Mouse (Mus musculus) stomach, embryonic 16.5 days (tissue): ENCODE measurements at regions not wholly inside any gene's neighbourhood (a gene's known extent, or its start where the extent isn't known, plus 50 kb on each side); places are given as distances from the start of the nearest gene placed in this dataset.
"Not testable (repeated sequence)": the region's sequence is repeated elsewhere in the genome, so short reads cannot be mapped to it uniquely, and the experiment has no call there.

Source experiments
- ATAC-seq: fragments of 200-750 bp; cut with Nextera tagmentation; 2 replicates; pipeline ENCODE4 v1.8.0; 2017; ENCODE audit warnings: moderate number of reproducible peaks, moderate TSS enrichment; ENCODE audit not compliant: insufficient read depth, low FRiP score
- H3K27ac ChIP-seq: fragments of 300-500 bp; sonication (generic); 2 replicates; pipeline ENCODE4 v1.5.1; 2014; ENCODE audit warnings: low read length
- H3K27me3 ChIP-seq: fragments of 300-500 bp; sonication (generic); 2 replicates; pipeline ENCODE4 v1.6.1; 2014; ENCODE audit warnings: low read length, control low read depth, mixed read lengths; ENCODE audit not compliant: control insufficient read depth, insufficient read depth
- H3K36me3 ChIP-seq: fragments of 300-500 bp; sonication (generic); 2 replicates; pipeline ENCODE4 v1.6.1; 2014; ENCODE audit warnings: low read length; ENCODE audit not compliant: control insufficient read depth, insufficient read depth
- H3K4me1 ChIP-seq: fragments of 300-500 bp; sonication (generic); 2 replicates; pipeline ENCODE4 v1.6.1; 2014; ENCODE audit warnings: low read length, control low read depth, mixed read lengths; ENCODE audit not compliant: control insufficient read depth, insufficient read depth
- H3K4me2 ChIP-seq: fragments of 300-500 bp; sonication (generic); 2 replicates; pipeline ENCODE4 v1.6.1; 2014; ENCODE audit warnings: low read depth, low read length, mixed read lengths
- H3K4me3 ChIP-seq: fragments of 300-500 bp; sonication (generic); replicated peaks from 2 replicates; pipeline ENCODE4 v1.5.1; 2014; ENCODE audit warnings: mild to moderate bottlenecking, low read length
- H3K9ac ChIP-seq: fragments of 300-500 bp; sonication (generic); 2 replicates; pipeline ENCODE4 v1.6.1; 2014; ENCODE audit warnings: low read length
- H3K9me3 ChIP-seq: fragments of 300-500 bp; sonication (generic); replicated peaks from 2 replicates; pipeline ENCODE4 v1.6.1; 2016; ENCODE audit warnings: low read length, control low read depth; ENCODE audit not compliant: control insufficient read depth
- WGBS: fragments of 180-500 bp; shearing (Covaris S2); extraction: QIAGEN DNeasy Blood & Tissue Kit; methylation state at CpG from one replicate; pipeline ENCODE4 v1.1.7; 2014; 5-methylcytosine and 5-hydroxymethylcytosine counted together

DNA sequence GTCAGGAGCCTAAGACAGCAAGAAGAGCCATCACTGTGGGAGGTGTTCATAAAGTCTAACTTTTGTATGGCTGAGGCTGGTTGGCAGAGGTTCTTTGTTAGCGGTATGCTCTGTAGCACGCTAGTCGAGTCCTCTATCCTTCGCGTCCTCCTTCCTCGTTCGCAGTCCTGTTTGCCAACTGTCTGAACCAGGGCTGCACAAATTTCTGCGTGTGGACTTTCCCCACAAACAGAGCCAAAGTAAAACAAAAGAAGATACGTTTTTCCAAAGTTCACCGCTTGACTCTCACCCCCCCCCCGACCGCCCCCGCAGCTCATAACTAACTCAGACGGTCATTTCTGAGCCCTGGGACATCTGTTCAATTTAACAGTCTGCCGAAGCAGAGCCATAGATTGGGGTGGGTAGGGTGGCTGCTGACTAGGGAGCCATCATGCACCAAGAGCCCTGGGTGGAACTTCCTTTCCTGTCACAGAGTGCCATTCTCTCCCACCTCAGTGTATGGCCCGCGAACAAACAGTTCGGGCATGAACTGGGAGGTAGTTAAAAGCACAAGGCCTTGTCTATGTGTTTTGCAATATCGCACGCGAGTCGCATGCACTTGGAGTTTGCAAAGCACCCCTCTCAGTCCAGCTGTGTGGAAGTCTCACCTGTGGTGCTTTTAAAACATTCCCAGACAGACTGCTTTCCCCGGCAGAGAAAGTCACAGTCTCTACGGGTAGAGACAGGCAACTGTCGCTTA is 63.0 kb upstream of the Map3k1 start:
- Histone ChIP-seq H3K4me2 (no peak overlapping the region), H3K9me3 (no peaks in the 10 kb centered on the region), H3K4me3 (no peak overlapping the region), H3K36me3 (no peaks in the 10 kb centered on the region), H3K4me1 (peaks cover 21% of the 10 kb centered on the region), H3K27me3 (no peaks in the 10 kb centered on the region), H3K9ac (no peak overlapping the region), H3K27ac (no peak overlapping the region)
- no peak for ATAC-seq
- WGBS = 81% methylated on average over 25 of the region's 25 CpGs

DNA sequence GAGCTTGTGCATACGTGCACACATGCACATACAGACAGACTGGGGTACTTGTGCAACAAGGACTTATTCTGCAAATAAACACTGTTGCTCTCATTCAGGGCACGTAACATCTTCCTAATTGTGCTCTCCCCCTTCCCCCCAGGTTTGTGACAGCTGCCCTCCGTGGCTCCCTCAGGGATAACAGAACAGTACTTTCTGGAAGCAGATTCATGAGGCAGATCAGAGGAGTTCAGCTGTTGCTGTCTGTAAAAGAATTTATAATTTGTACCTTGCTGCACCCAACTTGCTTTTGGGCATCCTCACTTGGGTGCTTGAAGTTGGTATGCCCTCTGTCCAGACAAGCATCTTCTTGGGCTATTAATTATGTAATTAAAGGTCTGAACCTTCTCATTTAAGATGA is 65.5 kb upstream of the Map3k1 start:
- peaks cover 4% of the 10 kb centered on the region; the same call in 1 of the 2 replicates for H3K9me3 ChIP-seq
- no peaks in the 10 kb centered on the region for H3K27me3 ChIP-seq
- H3K36me3 ChIP-seq = no peaks in the 10 kb centered on the region
- no peak overlapping the region for H3K9ac ChIP-seq
- H3K4me1 ChIP-seq = peaks cover 10% of the 10 kb centered on the region
- no peak for ATAC-seq
- no peak overlapping the region for H3K4me2 ChIP-seq
- H3K27ac ChIP-seq = no peak overlapping the region
- 64% methylated on average over 3 of the region's 3 CpGs for WGBS
- H3K4me3 ChIP-seq = no peak overlapping the region

DNA sequence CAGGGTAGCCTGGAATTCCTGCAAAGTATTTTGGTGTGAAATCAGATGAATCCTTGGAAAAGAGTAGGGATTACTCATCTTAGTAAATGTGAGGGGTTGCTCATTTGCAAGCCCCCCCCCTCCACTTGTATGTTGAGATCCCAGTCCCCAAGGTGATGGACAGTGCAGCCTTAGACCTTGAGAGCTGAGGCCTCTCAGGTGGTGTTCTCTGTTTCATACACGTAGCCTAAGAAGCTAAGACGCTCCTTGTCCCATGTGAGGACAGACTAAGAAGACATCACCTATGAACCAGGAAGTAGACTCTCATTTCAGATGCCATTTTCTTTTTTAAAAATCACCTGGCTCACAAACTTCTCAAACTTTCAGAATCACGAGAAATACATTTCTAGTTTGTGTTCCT is 67.6 kb upstream of the Map3k1 start:
- no peak for ATAC-seq
- H3K27ac ChIP-seq = 0 out of 2 replicates have a peak overlapping the region, but pooled peaks have one; percentile 10

DNA sequence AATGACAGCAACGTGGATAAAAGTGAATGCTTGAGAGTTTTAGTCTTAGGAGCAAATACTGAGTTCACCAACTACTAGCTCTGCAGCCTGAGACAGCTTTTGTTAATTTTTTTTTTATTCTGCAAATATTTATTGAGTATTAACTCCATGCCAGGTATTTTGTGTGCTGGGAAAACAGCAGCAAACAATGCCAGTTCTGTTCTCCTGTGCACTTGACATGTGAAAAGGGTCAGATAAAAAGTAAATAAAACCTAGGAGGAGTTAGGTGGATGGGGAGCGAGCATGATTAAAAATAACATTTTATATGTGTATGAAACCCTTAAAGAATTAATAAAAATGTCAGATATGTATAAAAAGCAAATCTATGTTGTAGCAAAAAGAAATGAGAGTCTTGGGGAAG is 68.1 kb upstream of the Map3k1 start:
- 44% methylated on average over 2 of the region's 2 CpGs for WGBS
- Histone ChIP-seq H3K4me3 (no peak overlapping the region), H3K27ac (no peak overlapping the region), H3K4me2 (no peak overlapping the region), H3K36me3 (no peaks in the 10 kb centered on the region), H3K9ac (no peak overlapping the region), H3K4me1 (no peaks in the 10 kb centered on the region), H3K27me3 (no peaks in the 10 kb centered on the region), H3K9me3 (peaks cover 4% of the 10 kb centered on the region; the same call in 1 of the 2 replicates)
- ATAC-seq = no peak

More for the DNA sequence above, 67.6 kb upstream of the Map3k1 start:
- H3K27me3 ChIP-seq = no peaks in the 10 kb centered on the region
- 71% methylated on average over 3 of the region's 3 CpGs for WGBS
- H3K9me3 ChIP-seq = peaks cover 4% of the 10 kb centered on the region; the same call in 1 of the 2 replicates
- no peaks in the 10 kb centered on the region for H3K36me3 ChIP-seq
- no peak overlapping the region for H3K4me2 ChIP-seq
- H3K4me1 ChIP-seq = no peaks in the 10 kb centered on the region
- no peak overlapping the region for H3K4me3 ChIP-seq
- H3K9ac ChIP-seq = no peak overlapping the region

DNA sequence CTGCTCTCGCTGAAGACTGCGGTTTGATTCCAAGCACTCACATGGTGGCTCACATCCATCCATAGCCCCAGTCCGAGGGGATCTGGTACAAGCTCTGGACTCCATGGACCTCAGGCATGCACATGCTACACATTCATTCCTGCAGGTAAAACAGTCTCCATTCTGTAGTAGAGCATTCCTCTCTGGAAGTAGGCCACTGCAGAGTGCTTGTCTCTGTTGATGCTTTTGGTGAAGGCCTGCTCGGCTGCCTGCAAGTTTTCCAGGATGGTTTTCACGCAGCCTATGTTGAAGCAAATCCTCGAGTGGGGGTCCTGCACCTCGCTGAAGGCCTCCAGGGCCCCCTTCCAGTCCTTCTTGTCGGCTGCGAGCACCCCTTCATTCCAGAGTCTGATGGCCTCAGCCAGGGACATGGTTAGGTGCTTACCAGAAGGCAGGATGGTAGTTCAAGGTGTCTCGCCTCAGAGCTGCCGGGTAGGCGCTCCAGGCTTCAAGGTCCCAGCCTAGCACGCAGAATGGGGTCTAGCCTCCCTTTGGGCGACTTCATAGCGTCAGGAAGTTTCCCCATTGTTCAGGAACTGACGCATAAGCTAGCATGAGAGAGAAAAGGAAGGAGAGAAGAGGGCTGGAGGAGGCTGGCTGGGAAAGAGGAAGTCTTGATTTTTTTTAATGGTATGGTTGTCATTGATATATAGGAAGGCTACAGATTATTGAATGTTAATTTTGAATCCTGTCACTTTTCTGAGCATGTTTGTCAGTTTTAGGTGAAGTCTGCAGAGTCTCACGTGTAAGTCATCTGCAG is 75.2 kb upstream of the Map3k1 start:
- H3K4me3 ChIP-seq, H3K27me3 ChIP-seq, H3K9ac ChIP-seq, ATAC-seq, H3K9me3 ChIP-seq, H3K27ac ChIP-seq, H3K4me1 ChIP-seq, H3K36me3 ChIP-seq, H3K4me2 ChIP-seq: not testable (repeated sequence)
- WGBS = 83% methylated on average over 17 of the region's 17 CpGs

DNA sequence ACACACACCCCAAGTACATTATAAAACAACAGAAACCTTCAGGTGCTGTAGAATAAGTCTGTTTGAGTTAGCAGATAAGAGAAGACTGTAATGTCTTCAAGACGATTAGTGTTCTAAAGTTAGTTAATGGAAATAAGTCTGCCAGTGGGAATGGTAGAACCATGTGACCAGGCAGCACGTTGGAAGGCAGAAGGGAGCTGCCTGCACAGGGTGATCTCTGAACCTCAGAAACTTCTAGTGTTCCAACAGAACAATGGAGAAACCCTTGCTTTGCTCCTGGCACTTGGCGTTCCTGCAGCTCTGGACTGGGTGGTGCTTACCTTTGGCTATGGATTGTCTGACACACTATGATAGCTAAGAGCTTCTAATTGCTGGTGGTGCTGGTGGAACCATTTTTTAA is 82.0 kb upstream of the Map3k1 start:
- Histone ChIP-seq H3K27me3 (no peaks in the 10 kb centered on the region), H3K36me3 (no peaks in the 10 kb centered on the region), H3K9ac (no peak overlapping the region), H3K4me1 (0 out of 2 replicates have a peak, but pooled peaks cover 3% of the 10 kb centered on the region), H3K9me3 (no peaks in the 10 kb centered on the region), H3K4me3 (no peak overlapping the region), H3K27ac (no peak overlapping the region), H3K4me2 (no peak overlapping the region)
- ATAC-seq = no peak
- WGBS = 52% methylated on average over 3 of the region's 3 CpGs

DNA sequence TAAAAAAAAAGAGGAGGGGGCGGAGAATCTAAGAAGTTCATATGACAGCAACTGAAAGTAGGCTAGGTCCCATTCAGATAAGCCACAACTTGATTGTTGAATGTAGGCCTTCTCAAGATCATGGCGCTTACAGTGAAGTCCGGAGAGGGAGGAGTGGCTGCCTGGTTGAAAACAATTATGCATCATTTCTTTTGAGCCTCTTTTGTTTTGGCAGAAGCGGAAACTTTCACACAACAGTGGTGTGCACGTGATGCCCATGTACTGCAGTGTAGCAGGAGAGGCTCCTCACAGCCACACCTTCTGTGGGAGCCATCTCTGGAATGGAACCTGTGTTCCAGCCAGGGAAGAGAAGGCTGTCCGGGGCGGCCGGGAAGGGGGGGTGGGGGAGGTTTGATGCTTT is 83.3 kb upstream of the Map3k1 start:
- 90% methylated on average over 8 of the region's 8 CpGs for WGBS
- Histone ChIP-seq H3K27ac (no peak overlapping the region), H3K9ac (no peak overlapping the region), H3K27me3 (no peaks in the 10 kb centered on the region), H3K9me3 (no peaks in the 10 kb centered on the region), H3K36me3 (no peaks in the 10 kb centered on the region), H3K4me3 (no peak overlapping the region), H3K4me1 (peaks cover 7% of the 10 kb centered on the region; the same call in 1 of the 2 replicates), H3K4me2 (no peak overlapping the region)
- ATAC-seq = no peak

DNA sequence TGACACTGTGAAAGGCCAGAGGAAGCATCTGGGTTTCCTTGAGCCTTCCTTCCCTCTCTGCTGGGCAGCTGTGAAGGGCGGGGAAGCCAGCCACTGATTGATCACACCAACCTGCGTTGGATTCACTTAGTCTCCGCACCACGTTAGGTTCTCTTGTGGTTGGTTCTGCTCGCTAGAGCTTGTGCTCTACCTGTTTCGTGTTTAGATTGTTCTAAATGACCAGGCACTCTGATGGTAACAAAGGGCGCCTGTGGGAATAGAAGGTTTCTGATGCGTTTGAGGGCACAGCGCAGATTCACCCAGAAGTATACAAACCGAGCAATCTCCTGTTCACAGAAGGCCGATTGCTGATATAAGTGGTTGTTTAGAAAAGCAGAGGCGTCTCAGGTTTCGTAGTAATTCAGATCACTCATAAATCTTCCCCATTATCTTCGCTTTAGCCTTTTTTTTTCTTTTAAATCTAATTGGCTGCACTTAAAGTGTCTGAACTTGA is 84.5 kb upstream of the Map3k1 start:
- no peaks in the 10 kb centered on the region for H3K36me3 ChIP-seq
- H3K9me3 ChIP-seq = no peaks in the 10 kb centered on the region
- no peak overlapping the region for H3K9ac ChIP-seq
- no peak for ATAC-seq
- no peak overlapping the region for H3K27ac ChIP-seq
- 0 out of 2 replicates have a peak overlapping the region, but pooled peaks have one; percentile 9 for H3K4me2 ChIP-seq
- H3K4me1 ChIP-seq = peaks cover 7% of the 10 kb centered on the region; the same call in 1 of the 2 replicates
- WGBS = 25% methylated on average over 14 of the region's 14 CpGs
- no peak overlapping the region for H3K4me3 ChIP-seq
- H3K27me3 ChIP-seq = no peaks in the 10 kb centered on the region
